Mouse (Mus musculus) regulatory T cell (primary cell): ENCODE data around the gene Mc3r.

Experiments
- in situ Hi-C: fragments of 300-600 bp; cut with MboI, MseI; formaldehyde crosslinking; loops from one replicate; pipeline ENCODE4 v1.15.1; 2025; ENCODE audit warnings: high pct_unique_total_duplicates

Mc3r gene

DNA sequence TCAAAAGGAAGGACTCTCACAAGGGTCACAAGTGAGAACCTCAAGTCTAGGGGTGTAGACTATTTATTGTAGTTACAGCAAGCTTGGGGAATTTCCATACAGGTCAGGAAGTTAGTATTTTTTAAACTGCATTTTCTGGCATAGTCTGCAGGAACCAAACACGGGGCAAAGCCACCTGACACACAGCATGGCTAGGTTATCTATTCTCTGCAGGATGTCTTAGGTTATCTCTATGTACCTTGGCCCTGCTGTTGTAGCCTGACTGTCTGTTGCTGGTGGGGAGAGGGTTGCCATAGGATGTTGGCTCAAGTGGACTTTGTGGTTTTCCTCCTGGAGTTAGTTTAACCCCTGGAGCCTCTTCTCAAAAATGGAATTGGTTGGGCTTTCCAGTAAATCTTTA is 49.8 kb downstream of the Mc3r start:
- in situ Hi-C loops: no loop called here

DNA sequence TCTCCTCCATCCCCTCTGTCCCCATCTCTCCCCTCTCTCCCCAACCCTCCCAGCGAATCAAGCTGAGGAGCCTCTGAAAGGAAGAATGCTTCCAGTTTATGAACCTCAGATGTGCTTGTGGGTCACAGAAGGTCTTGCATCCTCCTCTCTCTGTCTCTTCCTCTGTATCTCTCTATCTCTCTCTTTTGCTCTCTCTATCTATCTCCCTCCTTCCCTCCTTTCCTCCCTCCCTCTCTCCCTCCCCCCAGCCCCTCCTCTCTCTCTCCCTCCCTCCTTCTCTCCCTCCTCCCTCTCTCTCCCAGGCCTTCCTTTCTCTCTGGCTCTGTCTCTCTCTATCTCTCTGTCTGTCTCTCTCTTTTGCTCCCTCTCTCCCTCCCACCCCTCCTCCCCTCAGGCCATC is 50.2 kb downstream of the Mc3r start:
- in situ Hi-C loops: no loop called here

DNA sequence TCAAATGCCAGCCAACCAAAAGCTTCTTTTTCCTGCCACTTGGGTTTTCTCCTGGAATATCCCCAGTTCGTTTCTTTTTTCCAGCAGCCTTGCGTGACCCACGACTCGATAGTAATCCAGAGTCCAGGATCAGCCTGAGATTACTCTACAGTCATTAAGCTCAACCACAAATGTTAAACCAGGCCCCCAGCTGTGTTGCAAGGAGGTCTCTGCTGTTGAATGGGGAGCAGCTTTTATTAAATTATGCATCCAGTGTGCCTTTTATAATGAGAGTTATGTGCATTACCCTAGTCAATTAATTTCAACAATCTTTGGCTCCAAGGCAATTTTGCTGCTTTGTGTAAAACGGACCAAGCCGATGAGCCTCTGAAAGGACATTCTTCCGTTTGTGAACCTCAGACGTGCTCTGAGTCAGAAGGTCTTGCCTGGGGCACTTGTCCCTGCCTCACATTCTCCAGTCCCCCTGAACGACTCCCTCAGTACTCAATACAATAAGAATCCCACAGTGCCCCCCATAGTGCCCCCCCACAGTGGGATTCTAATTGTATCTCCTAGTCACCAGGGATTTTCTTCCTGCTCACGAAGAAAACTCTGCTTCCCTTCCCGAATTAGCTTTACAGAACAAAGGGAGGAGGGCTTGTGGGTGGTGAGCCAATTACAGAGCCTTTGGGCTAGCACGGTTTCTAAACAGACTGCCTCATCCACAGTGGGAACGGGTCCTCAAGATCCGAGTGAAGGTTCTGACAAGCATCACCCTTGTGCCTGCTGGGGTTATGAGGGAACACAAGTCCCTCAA is 51.0 kb downstream of the Mc3r start:
- in situ Hi-C loops: no loop called here
